Mouse (Mus musculus) lung, postnatal 0 days (tissue): Measurements from ENCODE around the gene Gm12216.

Experiments used
- CTCF ChIP-seq: IDR thresholded peaks from 2 replicates; pipeline ENCODE4 v1.5.1; 2016; ENCODE audit warnings: antibody characterized with exemption, mild to moderate bottlenecking
- EP300 ChIP-seq: IDR thresholded peaks from 2 replicates; pipeline ENCODE4 v1.6.1; 2016; ENCODE audit warnings: antibody characterized with exemption, mild to moderate bottlenecking, control low read depth

GRCm38 (mm10) chr11:53781201-53781775 lies 77.8 kb downstream of the Gm12216 start:
- TF ChIP-seq CTCF (no peak), EP300 (no peak)
